Comparison of ENCODE assay signal across 20 mouse cellular contexts in the genomic region with DNA sequence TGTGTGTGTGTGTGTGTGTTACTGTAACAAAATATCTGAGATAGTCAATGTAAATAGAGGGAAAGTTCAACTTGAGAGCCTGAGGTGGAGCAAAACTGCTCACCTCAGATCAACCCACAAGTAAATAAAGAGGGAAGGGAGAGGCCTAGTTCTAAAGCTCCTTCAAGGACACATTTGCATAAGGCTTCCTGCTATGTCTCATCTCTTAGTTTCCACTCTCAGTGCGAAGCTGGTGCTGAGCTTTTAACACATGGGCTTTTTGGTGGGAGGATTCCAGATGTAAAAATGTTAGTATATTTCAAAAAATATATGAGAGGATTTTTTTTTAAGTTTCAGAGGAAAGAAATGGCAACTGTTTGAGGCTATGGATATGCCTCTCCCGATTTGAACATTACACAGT.
"Had no signal": no experiment of that assay in that cellular context is flagged by ENCODE, and none has a peak within 500 bp of the region (broad histone marks: within the 10 kb centered on the region; RNA-seq: fewer than 3 reads in every experiment).

No protein-coding gene starts in this region.

- H3K27me3 ChIP-seq: kidney, embryonic 15.5 days; neural tube, embryonic 13.5 days had no signal

- H3K36me3 ChIP-seq: kidney, embryonic 15.5 days; neural tube, embryonic 13.5 days had no signal

- H3K9me3 ChIP-seq: kidney, embryonic 15.5 days; neural tube, embryonic 13.5 days had no signal

- H3K4me3 ChIP-seq: kidney, embryonic 15.5 days; left cerebral cortex, adult 2 months; myocyte; neural tube, embryonic 13.5 days had no signal

- H3K27ac ChIP-seq: kidney, embryonic 15.5 days; left cerebral cortex, adult 2 months; liver, embryonic 14.5 days; neural tube, embryonic 13.5 days; stomach, postnatal 0 days had no signal

- H3K4me2 ChIP-seq: kidney, embryonic 15.5 days; lung, embryonic 14.5 days; midbrain, embryonic 11.5 days; neural tube, embryonic 13.5 days had no signal

- ATAC-seq: intestine, postnatal 0 days; liver, postnatal 0 days; lung, postnatal 0 days had no signal

- H3K4me1 ChIP-seq: kidney, embryonic 15.5 days; neural tube, embryonic 13.5 days had no signal

- DNase-seq: kidney, adult 8-10 months; kidney, postnatal 10 days; kidney, postnatal 36 days; layer of hippocampus, postnatal 36 days; liver, postnatal 0 days; lung, embryonic 14.5 days; lung, postnatal 4 days; midbrain, embryonic 14.5 days; right cerebral cortex, postnatal 14 days; right cerebral cortex, postnatal 4 days; thymus, postnatal 25 days had no signal

- H3K9ac ChIP-seq: kidney, embryonic 15.5 days; liver, embryonic 14.5 days; liver, postnatal 0 days; lung, embryonic 14.5 days; neural tube, embryonic 13.5 days had no signal
